Mouse (Mus musculus) heart, postnatal 0 days (tissue): ENCODE results near the gene Ptpro.

Experiments
- CTCF ChIP-seq: IDR thresholded peaks from 2 replicates; pipeline ENCODE4 v1.5.1; 2016; ENCODE audit warnings: antibody characterized with exemption, control low read depth, low read depth
- EP300 ChIP-seq: IDR thresholded peaks from 2 replicates; pipeline ENCODE4 v1.6.1; 2016; ENCODE audit warnings: antibody characterized with exemption, low read depth

- TF ChIP-seq CTCF (no peak), EP300 (no peak)
Observed at GRCm38 (mm10) chr6:137370745-137371144, 118.6 kb downstream of the Ptpro start.
